Mouse (Mus musculus): Measurements from ENCODE around the gene 9130409I23Rik. TPM values are rescaled to one million over a fixed set of nuclear protein-coding genes. Genes with fewer than 3 reads are reported as not detected.

Gene 9130409I23Rik
- polyA plus RNA-seq, 1 experiment from 2014 or later = not detected

- Histone ChIP-seq H3K9me3 (ENCODE audit: control insufficient read depth, low read depth, low read length) (no peaks in the 10 kb centered on the region), H3K9ac (replicated peaks; ENCODE audit: low read depth, low read length) (no peak overlapping the region), H3K36me3 (ENCODE audit: control insufficient read depth, insufficient read depth, low read length) (no peaks in the 10 kb centered on the region), H3K27me3 (ENCODE audit: control insufficient read depth, insufficient read depth, low read length) (no peaks in the 10 kb centered on the region), H3K4me3 (ENCODE audit: low read depth, low read length) (no peak overlapping the region), H3K27ac (ENCODE audit: low read length) (no peak overlapping the region), H3K4me1 (ENCODE audit: control insufficient read depth, insufficient read depth, low read length) (no peaks in the 10 kb centered on the region), H3K4me2 (replicated peaks; ENCODE audit: low read depth, low read length) (no peak overlapping the region)
- WGBS = 41% methylated on average over 4 of the region's 4 CpGs
- ATAC-seq (ENCODE audit: insufficient number of reproducible peaks, insufficient read depth, low FRiP score, low read depth) = no peak
Observed at GRCm38 (mm10) chr1:181010171-181010932, 40.7 kb upstream of the 9130409I23Rik start.

- H3K9ac ChIP-seq (replicated peaks; ENCODE audit: low read depth, low read length) = no peak overlapping the region
- H3K4me3 ChIP-seq (ENCODE audit: low read depth, low read length) = no peak overlapping the region
- 79% methylated on average over 5 of the region's 5 CpGs for WGBS
- no peak for ATAC-seq (ENCODE audit: insufficient number of reproducible peaks, insufficient read depth, low FRiP score, low read depth)
- no peaks in the 10 kb centered on the region for H3K36me3 ChIP-seq (ENCODE audit: control insufficient read depth, insufficient read depth, low read length)
- H3K27ac ChIP-seq (ENCODE audit: low read length) = no peak overlapping the region
- H3K9me3 ChIP-seq (ENCODE audit: control insufficient read depth, low read depth, low read length) = no peaks in the 10 kb centered on the region
- no peak overlapping the region for H3K4me2 ChIP-seq (replicated peaks; ENCODE audit: low read depth, low read length)
- no peaks in the 10 kb centered on the region for H3K27me3 ChIP-seq (ENCODE audit: control insufficient read depth, insufficient read depth, low read length)
- H3K4me1 ChIP-seq (ENCODE audit: control insufficient read depth, insufficient read depth, low read length) = no peaks in the 10 kb centered on the region; the same call in 1 of the 2 replicates
Observed at GRCm38 (mm10) chr1:181011601-181012000, 39.4 kb upstream of the 9130409I23Rik start.

GRCm38 (mm10) chr1:181012416-181012815, 38.6 kb upstream of the 9130409I23Rik start:
- no peak overlapping the region for H3K9ac ChIP-seq (replicated peaks; ENCODE audit: low read depth, low read length)
- no peak overlapping the region for H3K4me3 ChIP-seq (ENCODE audit: low read depth, low read length)
- H3K4me2 ChIP-seq (replicated peaks; ENCODE audit: low read depth, low read length) = no peak overlapping the region
- WGBS = 77% methylated on average over 3 of the region's 3 CpGs
- H3K27ac ChIP-seq (ENCODE audit: low read length) = no peak overlapping the region
- no peaks in the 10 kb centered on the region for H3K9me3 ChIP-seq (ENCODE audit: control insufficient read depth, low read depth, low read length)
- no peaks in the 10 kb centered on the region; the same call in 1 of the 2 replicates for H3K4me1 ChIP-seq (ENCODE audit: control insufficient read depth, insufficient read depth, low read length)
- H3K36me3 ChIP-seq (ENCODE audit: control insufficient read depth, insufficient read depth, low read length) = no peaks in the 10 kb centered on the region
- ATAC-seq (ENCODE audit: insufficient number of reproducible peaks, insufficient read depth, low FRiP score, low read depth) = no peak
- H3K27me3 ChIP-seq (ENCODE audit: control insufficient read depth, insufficient read depth, low read length) = no peaks in the 10 kb centered on the region

GRCm38 (mm10) chr1:181013446-181013845, 37.6 kb upstream of the 9130409I23Rik start:
- no peak for ATAC-seq (ENCODE audit: insufficient number of reproducible peaks, insufficient read depth, low FRiP score, low read depth)
- 69% methylated on average over 6 of the region's 6 CpGs for WGBS
- Histone ChIP-seq H3K27ac (ENCODE audit: low read length) (no peak overlapping the region), H3K4me1 (ENCODE audit: control insufficient read depth, insufficient read depth, low read length) (no peaks in the 10 kb centered on the region; the same call in 1 of the 2 replicates), H3K9me3 (ENCODE audit: control insufficient read depth, low read depth, low read length) (no peaks in the 10 kb centered on the region), H3K27me3 (ENCODE audit: control insufficient read depth, insufficient read depth, low read length) (no peaks in the 10 kb centered on the region), H3K36me3 (ENCODE audit: control insufficient read depth, insufficient read depth, low read length) (no peaks in the 10 kb centered on the region), H3K9ac (replicated peaks; ENCODE audit: low read depth, low read length) (no peak overlapping the region), H3K4me2 (replicated peaks; ENCODE audit: low read depth, low read length) (no peak overlapping the region), H3K4me3 (ENCODE audit: low read depth, low read length) (no peak overlapping the region)

GRCm38 (mm10) chr1:181014731-181015500, 36.1 kb upstream of the 9130409I23Rik start:
- no peak for ATAC-seq (ENCODE audit: insufficient number of reproducible peaks, insufficient read depth, low FRiP score, low read depth)
- Histone ChIP-seq H3K4me3 (ENCODE audit: low read depth, low read length) (no peak overlapping the region), H3K27me3 (ENCODE audit: control insufficient read depth, insufficient read depth, low read length) (no peaks in the 10 kb centered on the region), H3K9me3 (ENCODE audit: control insufficient read depth, low read depth, low read length) (no peaks in the 10 kb centered on the region), H3K9ac (replicated peaks; ENCODE audit: low read depth, low read length) (no peak overlapping the region), H3K27ac (ENCODE audit: low read length) (no peak overlapping the region), H3K4me2 (replicated peaks; ENCODE audit: low read depth, low read length) (no peak overlapping the region), H3K36me3 (ENCODE audit: control insufficient read depth, insufficient read depth, low read length) (no peaks in the 10 kb centered on the region), H3K4me1 (ENCODE audit: control insufficient read depth, insufficient read depth, low read length) (no peaks in the 10 kb centered on the region; the same call in 1 of the 2 replicates)
- WGBS = 70% methylated on average over 6 of the region's 6 CpGs

GRCm38 (mm10) chr1:181015558-181015957, 35.5 kb upstream of the 9130409I23Rik start:
- no peak for ATAC-seq (ENCODE audit: insufficient number of reproducible peaks, insufficient read depth, low FRiP score, low read depth)
- no peaks in the 10 kb centered on the region; the same call in 1 of the 2 replicates for H3K4me1 ChIP-seq (ENCODE audit: control insufficient read depth, insufficient read depth, low read length)
- no peak overlapping the region for H3K4me2 ChIP-seq (replicated peaks; ENCODE audit: low read depth, low read length)
- H3K9ac ChIP-seq (replicated peaks; ENCODE audit: low read depth, low read length) = no peak overlapping the region
- no peaks in the 10 kb centered on the region for H3K9me3 ChIP-seq (ENCODE audit: control insufficient read depth, low read depth, low read length)
- H3K27ac ChIP-seq (ENCODE audit: low read length) = no peak overlapping the region
- H3K27me3 ChIP-seq (ENCODE audit: control insufficient read depth, insufficient read depth, low read length) = no peaks in the 10 kb centered on the region
- H3K36me3 ChIP-seq (ENCODE audit: control insufficient read depth, insufficient read depth, low read length) = no peaks in the 10 kb centered on the region
- no peak overlapping the region for H3K4me3 ChIP-seq (ENCODE audit: low read depth, low read length)

- H3K36me3 ChIP-seq (ENCODE audit: control insufficient read depth, insufficient read depth, low read length) = no peaks in the 10 kb centered on the region
- ATAC-seq (ENCODE audit: insufficient number of reproducible peaks, insufficient read depth, low FRiP score, low read depth) = no peak
- no peak overlapping the region for H3K9ac ChIP-seq (replicated peaks; ENCODE audit: low read depth, low read length)
- H3K27ac ChIP-seq (ENCODE audit: low read length) = no peak overlapping the region
- no peaks in the 10 kb centered on the region for H3K27me3 ChIP-seq (ENCODE audit: control insufficient read depth, insufficient read depth, low read length)
- peak overlapping the region; percentile 98 for H3K4me2 ChIP-seq (replicated peaks; ENCODE audit: low read depth, low read length)
- 82% methylated on average over 4 of the region's 4 CpGs for WGBS
- no peak overlapping the region for H3K4me3 ChIP-seq (ENCODE audit: low read depth, low read length)
- no peaks in the 10 kb centered on the region; the same call in 1 of the 2 replicates for H3K4me1 ChIP-seq (ENCODE audit: control insufficient read depth, insufficient read depth, low read length)
- no peaks in the 10 kb centered on the region for H3K9me3 ChIP-seq (ENCODE audit: control insufficient read depth, low read depth, low read length)
Observed at GRCm38 (mm10) chr1:181016045-181016444, 35.0 kb upstream of the 9130409I23Rik start.

- H3K27ac ChIP-seq (ENCODE audit: low read length) = no peak overlapping the region
- peak; percentile 46 for ATAC-seq (ENCODE audit: insufficient number of reproducible peaks, insufficient read depth, low FRiP score, low read depth)
- H3K4me2 ChIP-seq (replicated peaks; ENCODE audit: low read depth, low read length) = peak overlapping the region; percentile 98
- no peaks in the 10 kb centered on the region; the same call in 1 of the 2 replicates for H3K4me1 ChIP-seq (ENCODE audit: control insufficient read depth, insufficient read depth, low read length)
- peak overlapping the region; percentile 25; the same call in 1 of the 2 replicates for H3K9ac ChIP-seq (replicated peaks; ENCODE audit: low read depth, low read length)
- no peaks in the 10 kb centered on the region for H3K27me3 ChIP-seq (ENCODE audit: control insufficient read depth, insufficient read depth, low read length)
- H3K4me3 ChIP-seq (ENCODE audit: low read depth, low read length) = peak overlapping the region; percentile 42
- H3K9me3 ChIP-seq (ENCODE audit: control insufficient read depth, low read depth, low read length) = no peaks in the 10 kb centered on the region
- WGBS = 2% methylated on average over 21 of the region's 21 CpGs
- no peaks in the 10 kb centered on the region for H3K36me3 ChIP-seq (ENCODE audit: control insufficient read depth, insufficient read depth, low read length)
Observed at GRCm38 (mm10) chr1:181016532-181017131, 34.4 kb upstream of the 9130409I23Rik start.
